Mouse (Mus musculus): Measurements from ENCODE around the gene Cdh23. TPM values are rescaled to one million over a fixed set of nuclear protein-coding genes. Genes with fewer than 3 reads are reported as not detected.

The Cdh23 gene
- polyA plus RNA-seq, 1 experiment from 2014 or later: 0.53 TPM

DNA sequence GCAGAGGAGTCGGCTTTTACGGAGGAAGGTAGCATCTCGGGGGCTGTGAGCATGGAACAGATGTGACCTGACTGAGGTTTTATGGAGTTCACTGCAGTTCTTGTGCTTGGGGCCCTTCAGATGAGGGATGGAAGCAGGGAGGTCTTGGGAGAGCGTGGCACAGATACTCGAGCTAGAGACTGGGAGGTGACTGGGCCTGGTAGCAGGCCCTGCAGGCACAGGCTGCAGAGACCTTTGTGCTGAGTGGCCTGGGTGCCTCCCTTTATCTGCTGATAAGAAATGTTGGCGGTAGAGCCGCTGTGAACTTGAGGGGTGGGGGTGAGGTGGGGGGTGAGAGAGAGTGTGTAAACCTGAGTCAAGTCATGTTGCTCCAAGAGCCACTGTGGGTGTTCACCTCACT is 361.7 kb downstream of the Cdh23 start:
- DNase-seq (ENCODE audit: low spot score): no peak
- H3K27me3 ChIP-seq (ENCODE audit: insufficient read depth, poor library complexity, severe bottlenecking): no peaks in the 10 kb centered on the region
- peaks cover 18% of the 10 kb centered on the region for H3K4me1 ChIP-seq
- 42% methylated on average over 7 of the region's 7 CpGs for WGBS
- H3K27ac ChIP-seq: no peak overlapping the region; the same call in 1 of the 2 replicates
- no peaks in the 10 kb centered on the region for H3K9me3 ChIP-seq
- H3K4me3 ChIP-seq: no peak overlapping the region
- H3K36me3 ChIP-seq: no peaks in the 10 kb centered on the region

DNA sequence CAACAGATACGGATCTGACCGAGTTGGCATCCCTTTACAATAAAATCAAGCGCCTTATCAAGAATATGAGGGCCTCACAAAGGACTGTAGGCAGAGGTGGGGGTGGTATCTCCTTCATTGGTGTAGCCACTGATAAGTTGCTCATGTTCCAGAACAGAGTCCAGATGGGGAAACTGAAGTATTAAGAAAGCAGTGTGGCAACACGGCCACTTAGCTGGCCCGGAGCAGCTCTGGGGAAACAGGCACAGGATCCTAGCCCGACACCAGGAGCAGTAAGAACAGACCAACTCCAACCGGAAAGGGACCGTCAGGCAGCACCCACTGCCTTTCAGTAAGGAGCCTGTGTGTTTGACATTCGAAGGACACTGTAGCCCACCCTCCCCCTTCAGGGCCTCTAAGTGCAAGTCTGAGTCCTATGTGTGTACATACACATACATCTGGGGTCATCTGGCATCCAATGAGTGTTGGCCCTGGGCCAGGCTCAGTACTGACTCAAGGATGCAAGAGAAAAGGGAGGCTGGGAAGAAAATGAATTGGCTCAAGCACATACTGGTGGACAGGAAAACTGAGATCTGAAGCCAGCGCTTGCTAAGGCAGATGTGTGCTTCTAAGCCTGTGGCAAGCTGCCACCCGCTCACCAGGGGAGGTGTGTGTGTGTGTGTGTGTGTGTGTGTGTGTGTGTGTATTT is 367.2 kb downstream of the Cdh23 start:
- WGBS: 69% methylated on average over 11 of the region's 11 CpGs
- Histone ChIP-seq H3K9me3 (no peaks in the 10 kb centered on the region), H3K4me1 (peaks cover 30% of the 10 kb centered on the region), H3K27me3 (ENCODE audit: insufficient read depth, poor library complexity, severe bottlenecking) (0 out of 2 replicates have a peak, but pooled peaks cover 7% of the 10 kb centered on the region), H3K27ac (no peak overlapping the region), H3K4me3 (no peak overlapping the region), H3K36me3 (no peaks in the 10 kb centered on the region)
- no peak for DNase-seq (ENCODE audit: low spot score)

DNA sequence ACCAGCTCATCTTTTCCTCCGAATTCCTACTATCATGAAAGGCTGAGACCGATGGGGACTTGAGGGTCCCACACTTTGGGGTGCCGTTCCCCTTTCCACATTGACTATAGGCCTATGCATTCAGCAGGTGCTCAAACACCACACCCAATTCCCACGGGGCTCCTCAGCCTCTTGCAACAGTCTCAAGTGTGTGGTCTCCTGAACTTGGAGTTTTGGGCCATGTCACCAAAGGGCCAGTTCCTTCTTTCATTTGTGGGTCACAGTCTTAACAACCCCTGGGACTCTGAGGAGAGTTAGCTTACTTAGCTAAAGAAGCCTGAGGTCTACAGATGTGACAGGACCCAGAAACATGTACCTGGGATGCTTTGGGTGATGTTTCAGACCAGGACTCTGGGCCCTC is 380.1 kb downstream of the Cdh23 start:
- Histone ChIP-seq H3K27ac (no peak overlapping the region), H3K9me3 (no peaks in the 10 kb centered on the region), H3K36me3 (no peaks in the 10 kb centered on the region), H3K4me3 (no peak overlapping the region), H3K4me1 (peaks cover 10% of the 10 kb centered on the region; the same call in 1 of the 2 replicates), H3K27me3 (ENCODE audit: insufficient read depth, poor library complexity, severe bottlenecking) (no peaks in the 10 kb centered on the region)
- WGBS: 83% methylated on average over 4 of the region's 4 CpGs
- DNase-seq (ENCODE audit: low spot score): no peak

DNA sequence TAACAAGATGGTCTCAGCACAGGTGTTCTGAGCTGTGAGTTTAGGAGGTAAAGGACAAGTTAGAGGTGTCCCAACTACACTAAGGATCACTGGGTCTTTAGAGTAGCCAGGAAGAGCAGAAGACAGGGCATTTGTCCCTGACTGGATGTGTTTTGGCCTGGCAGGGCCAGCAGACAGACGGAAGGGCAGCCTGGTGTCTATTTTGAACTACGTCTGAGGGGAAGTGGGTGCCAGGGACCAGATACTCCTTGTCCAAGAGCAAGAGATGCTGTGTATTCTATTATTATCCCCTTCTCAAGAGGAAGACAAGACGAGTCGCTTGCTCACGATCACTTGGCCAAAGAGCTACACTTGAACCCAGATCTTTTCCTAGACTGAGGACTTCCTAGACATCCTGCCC is 382.7 kb downstream of the Cdh23 start:
- H3K9me3 ChIP-seq: no peaks in the 10 kb centered on the region
- H3K4me3 ChIP-seq: no peak overlapping the region
- DNase-seq (ENCODE audit: low spot score): no peak
- 75% methylated on average over 5 of the region's 5 CpGs for WGBS
- H3K4me1 ChIP-seq: peaks cover 9% of the 10 kb centered on the region; the same call in 1 of the 2 replicates
- no peaks in the 10 kb centered on the region for H3K27me3 ChIP-seq (ENCODE audit: insufficient read depth, poor library complexity, severe bottlenecking)
- no peaks in the 10 kb centered on the region for H3K36me3 ChIP-seq
- H3K27ac ChIP-seq: no peak overlapping the region

DNA sequence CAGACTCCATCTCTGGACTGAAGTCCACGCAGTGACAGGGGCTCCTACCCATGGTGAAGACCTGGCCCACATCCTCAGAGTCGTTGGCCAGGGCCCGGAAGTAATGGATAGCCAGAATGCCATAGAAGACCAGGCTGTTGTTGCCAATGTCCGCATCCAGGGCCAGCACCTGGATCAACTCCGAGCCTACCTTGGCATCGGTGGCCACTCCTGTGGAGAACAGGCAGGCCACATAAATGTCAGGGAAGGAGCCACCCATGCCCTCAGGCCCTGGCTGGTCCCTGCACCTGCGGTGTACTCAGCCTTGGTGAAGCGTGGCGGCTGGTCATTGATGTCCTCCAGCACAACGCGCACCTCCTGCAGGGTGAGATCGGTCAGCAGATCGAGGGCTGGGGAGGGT is 385.7 kb downstream of the Cdh23 start:
- WGBS: 89% methylated on average over 13 of the region's 13 CpGs
- Histone ChIP-seq H3K9me3 (no peaks in the 10 kb centered on the region), H3K36me3 (no peaks in the 10 kb centered on the region), H3K27ac (no peak overlapping the region), H3K4me1 (peaks cover 9% of the 10 kb centered on the region; the same call in 1 of the 2 replicates), H3K27me3 (ENCODE audit: insufficient read depth, poor library complexity, severe bottlenecking) (no peaks in the 10 kb centered on the region), H3K4me3 (no peak overlapping the region)
- no peak for DNase-seq (ENCODE audit: low spot score)

DNA sequence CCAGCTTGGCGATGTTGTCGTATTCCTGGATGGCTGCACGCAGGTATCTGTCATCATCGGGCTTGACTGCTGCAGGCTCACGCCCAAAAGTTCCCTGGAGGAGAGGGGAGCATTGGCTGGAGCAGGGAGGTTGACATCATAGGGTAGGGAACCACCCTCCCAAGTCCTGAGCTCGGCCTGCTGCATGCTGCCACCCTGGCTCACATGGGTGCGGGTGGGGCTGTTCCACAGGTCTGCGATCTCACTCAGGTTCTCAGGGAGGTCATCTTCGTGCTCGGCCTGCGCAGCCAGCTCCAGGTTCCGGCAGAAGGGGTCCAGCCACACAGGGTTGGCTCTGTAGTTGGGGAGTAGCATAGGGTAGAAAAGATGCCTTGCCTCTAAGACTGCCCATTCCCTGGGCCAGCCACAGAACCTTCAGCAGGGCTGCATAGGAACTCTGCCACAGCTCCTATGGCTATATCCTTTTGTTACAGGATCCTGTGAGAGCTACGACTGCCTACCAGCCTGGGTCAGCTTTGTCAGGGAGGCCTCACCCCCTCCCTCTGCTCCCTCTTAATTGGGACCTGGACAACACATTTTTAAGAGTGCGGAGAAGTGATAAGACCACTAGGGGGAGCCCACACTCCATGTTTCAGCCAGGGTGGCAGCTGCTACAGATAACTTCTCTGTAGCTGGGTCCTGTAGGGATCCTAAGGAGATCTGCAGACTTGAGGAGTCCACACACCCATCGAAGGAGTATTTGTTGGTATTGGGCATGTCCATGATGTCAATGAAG is 391.2 kb downstream of the Cdh23 start:
- no peak overlapping the region for H3K4me3 ChIP-seq
- no peak overlapping the region for H3K27ac ChIP-seq
- 0 out of 2 replicates have a peak, but pooled peaks cover 15% of the 10 kb centered on the region for H3K4me1 ChIP-seq
- peaks cover 27% of the 10 kb centered on the region for H3K36me3 ChIP-seq
- H3K27me3 ChIP-seq (ENCODE audit: insufficient read depth, poor library complexity, severe bottlenecking): no peaks in the 10 kb centered on the region
- peak; percentile 89 for DNase-seq (ENCODE audit: low spot score)
- H3K9me3 ChIP-seq: no peaks in the 10 kb centered on the region
- WGBS: 59% methylated on average over 15 of the region's 15 CpGs

DNA sequence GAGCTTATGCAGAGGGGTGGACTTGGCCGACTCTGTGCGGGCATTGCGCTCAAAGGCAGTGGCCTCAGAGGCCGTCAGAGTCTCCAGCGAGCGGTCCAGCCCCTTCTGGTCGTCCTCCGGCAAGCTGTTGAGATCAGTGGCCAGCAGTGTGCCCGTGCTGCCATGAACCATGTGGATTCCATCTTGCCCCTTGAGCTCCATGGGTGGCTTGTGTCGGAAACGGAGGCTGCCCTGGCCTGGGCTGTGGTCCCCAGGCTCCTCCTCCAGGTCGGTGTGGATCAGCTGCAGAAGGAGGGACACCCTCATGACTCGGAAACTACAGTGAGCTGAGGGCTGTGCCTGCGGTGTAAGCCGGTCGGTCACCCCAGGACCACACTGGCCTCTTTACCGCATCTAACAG is 392.9 kb downstream of the Cdh23 start:
- Histone ChIP-seq H3K4me3 (no peak overlapping the region), H3K9me3 (no peaks in the 10 kb centered on the region), H3K4me1 (0 out of 2 replicates have a peak, but pooled peaks cover 18% of the 10 kb centered on the region), H3K27me3 (ENCODE audit: insufficient read depth, poor library complexity, severe bottlenecking) (no peaks in the 10 kb centered on the region), H3K36me3 (peaks cover 44% of the 10 kb centered on the region), H3K27ac (no peak overlapping the region)
- WGBS: 84% methylated on average over 17 of the region's 17 CpGs
- no peak for DNase-seq (ENCODE audit: low spot score)

DNA sequence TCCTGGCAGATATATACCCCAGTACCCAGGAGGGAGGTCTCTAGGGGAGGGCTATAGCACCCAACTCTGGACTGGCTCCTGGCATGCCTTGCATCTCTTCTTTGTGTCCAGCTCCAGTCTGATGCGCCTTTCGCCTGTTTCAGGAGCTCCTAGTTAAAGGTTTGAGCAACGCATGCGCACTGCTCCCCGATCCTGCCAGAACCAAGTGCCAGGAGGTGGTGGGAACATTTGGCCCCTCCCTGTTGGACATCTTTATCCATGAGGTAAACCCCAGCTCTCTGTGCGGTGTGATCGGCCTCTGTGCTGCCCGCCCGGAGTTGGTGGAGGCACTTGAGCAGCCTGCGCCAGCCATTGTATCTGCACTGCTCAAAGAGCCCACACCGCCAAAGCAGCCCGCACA is 396.7 kb downstream of the Cdh23 start:
- Histone ChIP-seq H3K27me3 (ENCODE audit: insufficient read depth, poor library complexity, severe bottlenecking) (no peaks in the 10 kb centered on the region), H3K36me3 (peaks cover 75% of the 10 kb centered on the region), H3K9me3 (no peaks in the 10 kb centered on the region), H3K4me1 (0 out of 2 replicates have a peak, but pooled peaks cover 18% of the 10 kb centered on the region), H3K4me3 (no peak overlapping the region), H3K27ac (no peak overlapping the region)
- DNase-seq (ENCODE audit: low spot score): no peak
- 95% methylated on average over 12 of the region's 12 CpGs for WGBS

DNA sequence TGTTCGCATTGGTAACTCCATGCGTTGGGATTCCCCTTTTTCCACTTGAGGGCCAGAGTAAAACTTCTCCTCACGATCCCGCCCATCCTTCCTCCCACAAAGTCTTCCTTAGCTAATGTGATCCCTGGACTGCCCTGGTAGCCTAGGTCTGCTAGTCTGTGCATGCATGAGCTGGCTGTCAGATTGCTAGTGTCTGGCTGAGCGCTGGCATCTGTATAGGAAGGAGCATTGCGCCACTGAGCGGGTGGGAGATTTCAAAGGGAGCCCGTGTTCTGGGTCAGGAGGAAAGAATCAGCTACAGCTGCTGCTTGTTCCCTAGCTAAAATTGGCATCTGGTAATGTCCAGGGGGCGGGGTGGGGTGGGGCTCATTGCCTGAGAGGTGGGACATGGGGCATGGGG is 400.3 kb downstream of the Cdh23 start:
- no peak for DNase-seq (ENCODE audit: low spot score)
- H3K4me1 ChIP-seq: peaks cover 19% of the 10 kb centered on the region
- no peak overlapping the region for H3K27ac ChIP-seq
- H3K27me3 ChIP-seq (ENCODE audit: insufficient read depth, poor library complexity, severe bottlenecking): no peaks in the 10 kb centered on the region
- peaks cover 84% of the 10 kb centered on the region for H3K36me3 ChIP-seq
- 91% methylated on average over 9 of the region's 9 CpGs for WGBS
- no peak overlapping the region for H3K4me3 ChIP-seq
- H3K9me3 ChIP-seq: no peaks in the 10 kb centered on the region

DNA sequence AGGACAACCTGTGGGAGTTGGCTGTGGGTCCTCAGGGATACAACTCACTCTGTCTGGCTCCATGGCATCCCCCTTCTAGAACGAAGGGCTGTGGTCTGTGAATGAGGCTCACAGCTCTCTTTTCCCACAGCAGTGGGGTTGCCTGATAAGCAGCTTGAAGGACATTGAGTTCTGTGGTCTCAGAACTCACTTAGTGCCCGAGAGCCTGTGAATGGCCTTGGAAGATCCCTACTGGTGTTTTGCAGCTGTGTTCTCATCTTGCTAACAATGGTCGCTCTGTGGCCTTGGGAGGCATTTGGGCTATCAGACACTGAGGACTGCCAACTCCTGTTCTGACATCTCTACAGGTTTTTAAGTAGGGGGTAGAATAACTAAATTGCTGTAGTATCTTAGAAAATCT is 400.9 kb downstream of the Cdh23 start:
- Histone ChIP-seq H3K4me3 (no peak overlapping the region), H3K27ac (no peak overlapping the region), H3K36me3 (peaks cover 78% of the 10 kb centered on the region), H3K27me3 (ENCODE audit: insufficient read depth, poor library complexity, severe bottlenecking) (no peaks in the 10 kb centered on the region), H3K9me3 (no peaks in the 10 kb centered on the region), H3K4me1 (peaks cover 22% of the 10 kb centered on the region)
- no peak for DNase-seq (ENCODE audit: low spot score)
- 88% methylated on average over 3 of the region's 3 CpGs for WGBS

DNA sequence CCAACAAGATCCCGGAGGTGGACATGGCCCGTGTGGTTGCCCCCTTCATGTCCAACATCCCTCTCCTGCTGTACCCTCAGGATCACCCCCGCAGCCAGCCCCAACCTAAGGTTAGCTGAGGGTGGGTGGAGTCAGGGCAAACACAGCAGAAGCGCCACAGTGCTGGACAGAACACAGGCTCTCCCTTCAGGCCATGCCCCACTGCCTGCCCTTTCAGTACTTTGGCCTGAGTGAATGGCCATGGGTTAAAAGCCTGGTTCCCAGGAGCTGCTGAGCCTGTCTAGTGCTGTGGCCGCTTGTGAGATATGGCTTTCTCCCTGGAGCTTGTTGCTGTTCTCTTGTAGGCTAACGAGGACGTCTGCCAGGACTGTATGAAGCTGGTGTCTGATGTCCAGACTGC is 401.7 kb downstream of the Cdh23 start:
- peaks cover 27% of the 10 kb centered on the region for H3K4me1 ChIP-seq
- H3K9me3 ChIP-seq: no peaks in the 10 kb centered on the region
- no peak overlapping the region for H3K27ac ChIP-seq
- peaks cover 70% of the 10 kb centered on the region for H3K36me3 ChIP-seq
- WGBS: 83% methylated on average over 7 of the region's 7 CpGs
- no peak for DNase-seq (ENCODE audit: low spot score)
- no peak overlapping the region for H3K4me3 ChIP-seq
- H3K27me3 ChIP-seq (ENCODE audit: insufficient read depth, poor library complexity, severe bottlenecking): no peaks in the 10 kb centered on the region

DNA sequence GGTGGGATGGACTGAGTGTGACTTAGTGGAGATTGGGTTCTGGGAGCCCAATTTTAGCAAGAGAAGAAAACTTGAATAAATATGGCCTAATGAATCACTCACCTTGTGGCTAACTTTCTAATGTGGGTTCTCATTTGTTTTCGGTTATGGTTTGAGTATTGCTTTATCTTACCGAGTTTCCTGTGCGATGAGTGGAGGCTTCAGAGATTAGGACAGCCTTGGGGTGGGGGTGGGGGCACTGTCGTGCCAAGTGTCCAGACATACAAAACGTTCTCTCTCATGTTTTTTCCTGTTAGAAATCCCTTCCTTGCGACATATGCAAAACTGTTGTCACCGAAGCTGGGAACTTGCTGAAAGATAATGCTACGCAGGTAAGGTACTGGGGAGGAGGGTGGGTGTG is 404.1 kb downstream of the Cdh23 start:
- 76% methylated on average over 8 of the region's 8 CpGs for WGBS
- peaks cover 44% of the 10 kb centered on the region for H3K4me1 ChIP-seq
- no peaks in the 10 kb centered on the region for H3K27me3 ChIP-seq (ENCODE audit: insufficient read depth, poor library complexity, severe bottlenecking)
- no peaks in the 10 kb centered on the region for H3K9me3 ChIP-seq
- no peak for DNase-seq (ENCODE audit: low spot score)
- H3K4me3 ChIP-seq: no peak overlapping the region
- H3K27ac ChIP-seq: no peak overlapping the region
- peaks cover 48% of the 10 kb centered on the region for H3K36me3 ChIP-seq

DNA sequence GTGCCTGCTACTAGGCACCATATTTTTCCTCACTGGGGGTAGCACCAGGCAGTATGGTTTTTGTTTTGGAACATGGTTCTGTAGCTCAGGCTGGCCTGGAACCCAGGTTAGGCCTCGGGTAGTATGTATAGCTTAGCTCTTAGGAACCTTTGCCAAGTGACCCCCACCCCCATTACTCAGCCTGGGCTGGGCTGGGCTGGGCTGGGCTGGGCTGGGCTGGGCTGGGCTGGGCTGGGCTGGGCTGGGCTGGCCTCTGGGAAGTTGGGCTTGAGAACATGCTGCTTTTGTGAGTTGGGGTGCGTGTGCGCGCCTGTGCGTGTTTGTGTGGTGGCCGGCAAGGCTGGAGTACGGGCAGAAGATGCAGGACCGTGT is 405.6 kb downstream of the Cdh23 start:
- Histone ChIP-seq H3K4me3 (no peak overlapping the region), H3K36me3 (peaks cover 38% of the 10 kb centered on the region), H3K27me3 (ENCODE audit: insufficient read depth, poor library complexity, severe bottlenecking) (no peaks in the 10 kb centered on the region), H3K4me1 (peaks cover 56% of the 10 kb centered on the region), H3K9me3 (no peaks in the 10 kb centered on the region), H3K27ac (peak overlapping the region; percentile 62; the same call in 1 of the 2 replicates)
- DNase-seq (ENCODE audit: low spot score): no peak
- 70% methylated on average over 8 of the region's 8 CpGs for WGBS
